Mouse (Mus musculus): ENCODE results near the gene Ccsap. TPM values are rescaled to one million over a fixed set of nuclear protein-coding genes. Genes with fewer than 3 reads are reported as not detected.
A peak's percentile ranks its signal among the peaks of the same experiment; 100 is the strongest.

The Ccsap gene
- polyA plus RNA-seq, 1 experiment from 2014 or later: 2.3 TPM

GRCm38 (mm10) chr8:123796758-123797157 is 63.3 kb downstream of the Ccsap start:
- 42% methylated on average over 4 of the region's 4 CpGs for WGBS
- H3K27ac ChIP-seq (ENCODE audit: low read length): peak overlapping the region; percentile 73

GRCm38 (mm10) chr8:123794766-123795165 is 65.2 kb downstream of the Ccsap start:
- Histone ChIP-seq H3K9me3 (ENCODE audit: control insufficient read depth, low read length) (no peaks in the 10 kb centered on the region), H3K4me2 (ENCODE audit: low read depth, low read length) (no peak overlapping the region), H3K36me3 (ENCODE audit: control insufficient read depth, insufficient read depth, low read length) (no peaks in the 10 kb centered on the region), H3K27ac (ENCODE audit: low read length) (peak overlapping the region; percentile 78), H3K4me3 (ENCODE audit: low read length) (no peak overlapping the region), H3K9ac (ENCODE audit: low read depth, low read length) (no peak overlapping the region), H3K4me1 (ENCODE audit: control insufficient read depth, insufficient read depth, low read length) (peaks cover 18% of the 10 kb centered on the region), H3K27me3 (replicated peaks; ENCODE audit: control insufficient read depth, insufficient read depth, low read length) (no peaks in the 10 kb centered on the region)
- WGBS: 67% methylated on average over 4 of the region's 4 CpGs
- ATAC-seq: peak; percentile 72

More at GRCm38 (mm10) chr8:123796758-123797157, 63.3 kb downstream of the Ccsap start:
- Histone ChIP-seq H3K4me3 (ENCODE audit: low read length) (no peak overlapping the region), H3K9me3 (ENCODE audit: control insufficient read depth, low read length) (no peaks in the 10 kb centered on the region; the same call in 1 of the 2 replicates), H3K27me3 (replicated peaks; ENCODE audit: control insufficient read depth, insufficient read depth, low read length) (no peaks in the 10 kb centered on the region), H3K36me3 (ENCODE audit: control insufficient read depth, insufficient read depth, low read length) (no peaks in the 10 kb centered on the region), H3K4me2 (ENCODE audit: low read depth, low read length) (no peak overlapping the region), H3K9ac (ENCODE audit: low read depth, low read length) (no peak overlapping the region), H3K4me1 (ENCODE audit: control insufficient read depth, insufficient read depth, low read length) (peaks cover 18% of the 10 kb centered on the region)
- ATAC-seq: peak; percentile 85

- Histone ChIP-seq H3K27me3 (replicated peaks; ENCODE audit: control insufficient read depth, insufficient read depth, low read length) (no peaks in the 10 kb centered on the region), H3K27ac (ENCODE audit: low read length) (peak overlapping the region; percentile 53; the same call in 1 of the 2 replicates), H3K9me3 (ENCODE audit: control insufficient read depth, low read length) (no peaks in the 10 kb centered on the region), H3K36me3 (ENCODE audit: control insufficient read depth, insufficient read depth, low read length) (no peaks in the 10 kb centered on the region), H3K4me1 (ENCODE audit: control insufficient read depth, insufficient read depth, low read length) (peaks cover 14% of the 10 kb centered on the region), H3K9ac (ENCODE audit: low read depth, low read length) (no peak overlapping the region), H3K4me3 (ENCODE audit: low read length) (no peak overlapping the region), H3K4me2 (ENCODE audit: low read depth, low read length) (no peak overlapping the region)
- ATAC-seq: no peak
- 14% methylated on average over 10 of the region's 10 CpGs for WGBS
Measured at GRCm38 (mm10) chr8:123793900-123794299, 66.1 kb downstream of the Ccsap start.

- H3K36me3 ChIP-seq (ENCODE audit: control insufficient read depth, insufficient read depth, low read length): no peaks in the 10 kb centered on the region
- H3K27ac ChIP-seq (ENCODE audit: low read length): no peak overlapping the region
- no peak overlapping the region for H3K9ac ChIP-seq (ENCODE audit: low read depth, low read length)
- H3K4me2 ChIP-seq (ENCODE audit: low read depth, low read length): no peak overlapping the region
- peaks cover 21% of the 10 kb centered on the region for H3K4me1 ChIP-seq (ENCODE audit: control insufficient read depth, insufficient read depth, low read length)
- no peak overlapping the region for H3K4me3 ChIP-seq (ENCODE audit: low read length)
- no peaks in the 10 kb centered on the region for H3K27me3 ChIP-seq (replicated peaks; ENCODE audit: control insufficient read depth, insufficient read depth, low read length)
- no peaks in the 10 kb centered on the region for H3K9me3 ChIP-seq (ENCODE audit: control insufficient read depth, low read length)
- no peak for ATAC-seq
- 77% methylated on average over 7 of the region's 7 CpGs for WGBS
Measured at GRCm38 (mm10) chr8:123791845-123792225, 68.2 kb downstream of the Ccsap start.

GRCm38 (mm10) chr8:123791101-123791844 is 68.7 kb downstream of the Ccsap start:
- ATAC-seq: no peak
- Histone ChIP-seq H3K9ac (ENCODE audit: low read depth, low read length) (0 out of 2 replicates have a peak overlapping the region, but pooled peaks have one; percentile 15), H3K27me3 (replicated peaks; ENCODE audit: control insufficient read depth, insufficient read depth, low read length) (no peaks in the 10 kb centered on the region), H3K9me3 (ENCODE audit: control insufficient read depth, low read length) (no peaks in the 10 kb centered on the region), H3K4me2 (ENCODE audit: low read depth, low read length) (no peak overlapping the region), H3K4me1 (ENCODE audit: control insufficient read depth, insufficient read depth, low read length) (peaks cover 21% of the 10 kb centered on the region), H3K4me3 (ENCODE audit: low read length) (no peak overlapping the region), H3K36me3 (ENCODE audit: control insufficient read depth, insufficient read depth, low read length) (no peaks in the 10 kb centered on the region), H3K27ac (ENCODE audit: low read length) (no peak overlapping the region)
- WGBS: 64% methylated on average over 16 of the region's 16 CpGs

Other genes with a start within 250 kb of the Ccsap start
- gene Rhou, start 206.3 kb downstream of the Ccsap start, polyA plus RNA-seq (2015; fragmentation: Nextera tagmentation; extraction: Ambion mirVana): 5.3 and 5.5 TPM in 2 replicates
- 66.9 and 71.9 TPM in 2 replicates for gene Rab4a, start 54.2 kb downstream of the Ccsap start, polyA plus RNA-seq (2015; fragmentation: Nextera tagmentation; extraction: Ambion mirVana)
- gene Acta1, start 34.5 kb upstream of the Ccsap start, polyA plus RNA-seq (2015; fragmentation: Nextera tagmentation; extraction: Ambion mirVana): 11.1 and 14.3 TPM in 2 replicates
- gene Nup133, start 89.1 kb upstream of the Ccsap start, polyA plus RNA-seq (2015; fragmentation: Nextera tagmentation; extraction: Ambion mirVana): 24.4 and 26.4 TPM in 2 replicates
- gene Abcb10, start 122.9 kb upstream of the Ccsap start, polyA plus RNA-seq (2015; fragmentation: Nextera tagmentation; extraction: Ambion mirVana): 18.7 and 19.7 TPM in 2 replicates
- 27.8 and 32.7 TPM in 2 replicates for gene Taf5l, start 161.2 kb upstream of the Ccsap start, polyA plus RNA-seq (2015; fragmentation: Nextera tagmentation; extraction: Ambion mirVana)
- gene Urb2, start 161.3 kb upstream of the Ccsap start, polyA plus RNA-seq (2015; fragmentation: Nextera tagmentation; extraction: Ambion mirVana): 3.9 TPM in 2 replicates